In genomic region chr13:34876481-34876880, GRCm38 (mm10) we compare ENCODE assay signal across 9 mouse cellular contexts. TPM values are rescaled to one million over a fixed set of nuclear protein-coding genes. Genes with fewer than 3 reads are reported as not detected.
DNase-seq lines count a peak whose midpoint lies in the region; ATAC-seq and TF ChIP-seq lines count a peak whose summit lies in the region.
"Had no signal": no experiment of that assay in that cellular context is flagged by ENCODE, and none has a peak within 500 bp of the region (broad histone marks: within the 10 kb centered on the region; RNA-seq: fewer than 3 reads in every experiment).

No protein-coding gene starts in this region.

- peak overlapping the region; percentile 63 for H3ac ChIP-seq in myocyte (ENCODE audit: control insufficient read depth, insufficient read length)

- peak overlapping the region; percentile 90 for H3K4me3 ChIP-seq in kidney, embryonic 15.5 days (replicated peaks)
- H3K4me3 ChIP-seq in embryonic facial prominence, embryonic 10.5 days = peak overlapping the region; percentile 94
- H3K4me3 ChIP-seq in intestine, postnatal 0 days (ENCODE audit: low read depth, low read length) = peak overlapping the region; percentile 96
- peak overlapping the region; percentile 52 for H3K4me3 ChIP-seq in myocyte

- peaks cover 18% of the 10 kb centered on the region for H3K4me1 ChIP-seq in kidney, embryonic 15.5 days
- peaks cover 24% of the 10 kb centered on the region for H3K4me1 ChIP-seq in embryonic facial prominence, embryonic 10.5 days
- peaks cover 7% of the 10 kb centered on the region; the same call in 1 of the 2 replicates for H3K4me1 ChIP-seq in intestine, postnatal 0 days (replicated peaks; ENCODE audit: control insufficient read depth, insufficient read depth, low read length)

- H3K9ac ChIP-seq in kidney, embryonic 15.5 days = peak overlapping the region; percentile 97
- H3K9ac ChIP-seq in intestine, postnatal 0 days (ENCODE audit: low read depth, low read length) = peak overlapping the region; percentile 98

- peaks cover 58% of the 10 kb centered on the region for H3K79me2 ChIP-seq in myocyte (ENCODE audit: control insufficient read depth, insufficient read depth)

- H3K9me3 ChIP-seq in kidney, embryonic 15.5 days (replicated peaks) = no peaks in the 10 kb centered on the region
- no peaks in the 10 kb centered on the region for H3K9me3 ChIP-seq in embryonic facial prominence, embryonic 10.5 days
- no peaks in the 10 kb centered on the region for H3K9me3 ChIP-seq in intestine, postnatal 0 days (ENCODE audit: control insufficient read depth)

- TF ChIP-seq CTCF in intestine, postnatal 0 days (IDR thresholded peaks at IDR 0.05; ENCODE audit: low read depth) = no peak

- ATAC-seq in kidney, embryonic 15.5 days (replicated peaks; ENCODE audit: low FRiP score) = no peak
- ATAC-seq in intestine, postnatal 0 days = no peak

- no peak for TF ChIP-seq POLR2A in myocyte (IDR thresholded peaks at IDR 0.05; ENCODE audit: insufficient read length, low read depth)

- peak overlapping the region; percentile 99; the same call in 1 of the 2 replicates for H3K27ac ChIP-seq in kidney, embryonic 15.5 days
- H3K27ac ChIP-seq in embryonic facial prominence, embryonic 10.5 days (replicated peaks) = peak overlapping the region; percentile 98
- H3K27ac ChIP-seq in intestine, postnatal 0 days (ENCODE audit: low read depth, low read length) = peak overlapping the region; percentile 98

- 0 out of 2 replicates have a peak, but pooled peaks cover 15% of the 10 kb centered on the region for H3K36me3 ChIP-seq in kidney, embryonic 15.5 days
- H3K36me3 ChIP-seq in embryonic facial prominence, embryonic 10.5 days (replicated peaks) = peaks cover 18% of the 10 kb centered on the region
- no peaks in the 10 kb centered on the region; the same call in 1 of the 2 replicates for H3K36me3 ChIP-seq in intestine, postnatal 0 days (ENCODE audit: control insufficient read depth, insufficient read depth)
- H3K36me3 ChIP-seq in myocyte (ENCODE audit: control insufficient read depth, insufficient read depth) = no peaks in the 10 kb centered on the region

- WGBS in kidney, embryonic 15.5 days = 11% methylated on average over 3 of the region's 3 CpGs
- 17% methylated on average over 3 of the region's 3 CpGs for WGBS in embryonic facial prominence, embryonic 10.5 days
- WGBS in intestine, postnatal 0 days = 2% methylated on average over 3 of the region's 3 CpGs

- H3K27me3 ChIP-seq in kidney, embryonic 15.5 days = no peaks in the 10 kb centered on the region
- no peaks in the 10 kb centered on the region for H3K27me3 ChIP-seq in embryonic facial prominence, embryonic 10.5 days (replicated peaks; ENCODE audit: low read depth, poor library complexity, severe bottlenecking)
- H3K27me3 ChIP-seq in intestine, postnatal 0 days (replicated peaks; ENCODE audit: control insufficient read depth, insufficient read depth, low read length) = no peaks in the 10 kb centered on the region
- no peaks in the 10 kb centered on the region for H3K27me3 ChIP-seq in myocyte (ENCODE audit: control insufficient read depth, insufficient read depth, insufficient read length)

- no peak for DNase-seq in kidney, adult 11 months
- no peak for DNase-seq in embryonic facial prominence, embryonic 10.5 days (ENCODE audit: low spot score)
- no peak for DNase-seq in ovary, postnatal 36 days (ENCODE audit: low spot score)
- DNase-seq in adrenal gland, postnatal 25 days = no peak
- DNase-seq in frontal cortex, postnatal 10 days (ENCODE audit: low spot score in 2 of 2) = no peak

- H3K4me2 ChIP-seq in kidney, embryonic 15.5 days = peak overlapping the region; percentile 71
- H3K4me2 ChIP-seq in intestine, postnatal 0 days (replicated peaks; ENCODE audit: low read depth) = peak overlapping the region; percentile 71
- H3K4me2 ChIP-seq in myocyte (ENCODE audit: low read depth) = peak overlapping the region; percentile 95

TF ChIP-seq in myocyte, 11 proteins besides CTCF, POLR2A, EP300 and RAD21:
- TF ChIP-seq USF1 (IDR thresholded peaks at IDR 0.05; ENCODE audit: low read depth) (no peak), TCF12 (IDR thresholded peaks at IDR 0.05; ENCODE audit: insufficient read depth, poor library complexity, severe bottlenecking) (no peak), REST (IDR thresholded peaks at IDR 0.05; ENCODE audit: insufficient read depth, insufficient read length) (no peak), MYOD1 (IDR thresholded peaks at IDR 0.05; ENCODE audit: control insufficient read depth in 1 of 3, insufficient read length in 2 of 3, low read depth in 2 of 3) (no peak), TCF3 (IDR thresholded peaks at IDR 0.05; ENCODE audit: insufficient read length, low read depth) (no peak), SRF (IDR thresholded peaks at IDR 0.05; ENCODE audit: control insufficient read depth, insufficient read length, low read depth) (no peak), MYOG (IDR thresholded peaks at IDR 0.05; ENCODE audit: control insufficient read depth in 1 of 3, insufficient read depth in 1 of 3, insufficient read length in 2 of 3, low read depth in 2 of 3) (no peak), MAX (IDR thresholded peaks at IDR 0.05; ENCODE audit: low read depth) (no peak), E2F4 (IDR thresholded peaks at IDR 0.05; ENCODE audit: insufficient read depth) (no peak), CEBPB (IDR thresholded peaks at IDR 0.05; ENCODE audit: insufficient read depth, poor library complexity, severe bottlenecking) (no peak), POLR2AphosphoS2 (IDR thresholded peaks at IDR 0.05; ENCODE audit: insufficient read length, low read depth) (no peak)

RNA-seq across cellular contexts. Expression of gene Prpf4b, which starts 1.4 kb away (rescaled TPM):
- 71.8 and 76.7 TPM in 2 replicates for polyA plus RNA-seq in kidney, embryonic 15.5 days (2015; fragmentation: Nextera tagmentation; extraction: Ambion mirVana)
- polyA plus RNA-seq in embryonic facial prominence, embryonic 10.5 days (2016; fragmentation: Nextera tagmentation; extraction: Ambion mirVana) = 78.0 and 81.6 TPM in 2 replicates
- polyA plus RNA-seq in intestine, postnatal 0 days (2015; fragmentation: Nextera tagmentation; extraction: Ambion mirVana) = 44.2 and 51.2 TPM in 2 replicates
- polyA plus RNA-seq in myocyte (2012; fragmentation: generic; extraction: Trizol) = 8.1 TPM
- total RNA-seq in adrenal gland, postnatal 25 days (2021) = 110 and 126 TPM in 2 replicates

RNA-seq across cellular contexts. Expression of gene Fam217a, which starts 47.6 kb away (rescaled TPM):
- 4.4 and 4.5 TPM in 2 replicates for polyA plus RNA-seq in kidney, embryonic 15.5 days (2015; fragmentation: Nextera tagmentation; extraction: Ambion mirVana)
- polyA plus RNA-seq in embryonic facial prominence, embryonic 10.5 days (2016; fragmentation: Nextera tagmentation; extraction: Ambion mirVana) = 0.82 and 1.5 TPM in 2 replicates
- polyA plus RNA-seq in intestine, postnatal 0 days (2015; fragmentation: Nextera tagmentation; extraction: Ambion mirVana) = 0.54 and 0.59 TPM in 2 replicates
- polyA plus RNA-seq in myocyte (2012; fragmentation: generic; extraction: Trizol) = not detected
- total RNA-seq in adrenal gland, postnatal 25 days (2021) = 0.61 TPM in 1 of 2 replicates, not detected in the other
- total RNA-seq: gastrocnemius, adult 18-20 months had no signal

RNA-seq across cellular contexts. Expression of gene 4933417A18Rik, which starts 47.7 kb away (rescaled TPM):
- not detected in 2 replicates for polyA plus RNA-seq in kidney, embryonic 15.5 days (2015; fragmentation: Nextera tagmentation; extraction: Ambion mirVana)
- polyA plus RNA-seq in embryonic facial prominence, embryonic 10.5 days (2016; fragmentation: Nextera tagmentation; extraction: Ambion mirVana) = not detected in 2 replicates
- polyA plus RNA-seq in intestine, postnatal 0 days (2015; fragmentation: Nextera tagmentation; extraction: Ambion mirVana) = not detected in 2 replicates
- polyA plus RNA-seq in myocyte (2012; fragmentation: generic; extraction: Trizol) = not detected
- not detected in 2 replicates for total RNA-seq in adrenal gland, postnatal 25 days (2021)
- total RNA-seq: gastrocnemius, adult 18-20 months had no signal
